Mouse (Mus musculus): ENCODE data around the gene Abcc5.

DNA sequence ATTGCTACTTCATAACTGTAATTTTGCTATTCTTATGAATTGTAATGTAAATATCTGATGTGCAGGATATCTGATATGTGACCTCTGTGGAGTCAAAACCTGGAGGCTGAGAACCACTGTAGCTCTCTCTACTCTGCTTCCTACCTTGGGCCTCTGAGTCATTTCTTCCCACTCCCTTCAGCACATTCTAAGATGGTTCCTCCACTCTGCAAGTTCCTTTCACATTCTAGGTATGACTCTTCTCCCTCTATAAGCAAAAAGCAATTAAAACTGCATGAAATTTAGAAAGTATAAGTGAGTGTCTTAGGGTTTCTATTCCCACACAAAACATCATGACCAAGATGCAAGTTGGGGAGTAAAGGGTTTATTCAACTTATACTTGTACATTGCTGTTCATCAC is 38.5 kb upstream of the Abcc5 start:
- TF ChIP-seq CTCF (IDR thresholded peaks at IDR 0.05; ENCODE audit: extremely low read depth, insufficient read depth, insufficient read length, insufficient replicate concordance), result no peak
- TF ChIP-seq POLR2A (IDR thresholded peaks at IDR 0.05; ENCODE audit: low read depth, low read length), result no peak
